Mouse (Mus musculus): ENCODE results near the gene Heyl. TPM values are rescaled to one million over a fixed set of nuclear protein-coding genes. Genes with fewer than 3 reads are reported as not detected.

Gene Heyl
- total and polyA plus RNA-seq, 3 experiments, result not detected

DNA sequence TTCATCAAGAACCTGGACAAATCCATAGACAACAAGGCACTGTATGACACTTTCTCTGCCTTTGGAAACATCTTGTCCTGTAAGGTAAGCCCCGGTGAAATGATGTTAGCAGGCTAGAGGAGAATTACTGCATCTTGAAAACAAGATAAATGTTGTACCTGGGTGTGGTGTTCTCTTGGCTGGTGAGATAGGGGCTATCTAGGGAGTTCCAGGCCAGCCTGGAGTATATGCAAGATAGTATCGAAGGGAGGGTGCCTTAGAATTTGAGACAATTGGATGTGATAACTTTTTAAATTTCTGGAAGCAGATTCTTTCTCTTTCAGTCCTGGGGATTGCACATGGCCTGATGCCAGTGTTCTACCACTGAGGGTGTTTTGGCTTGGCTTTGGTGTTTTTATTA lies 53.4 kb downstream of the Heyl start:
- H3K27ac ChIP-seq (ENCODE audit: control insufficient read depth, low read depth, low read length), result peak overlapping the region; percentile 82
- H3K9ac ChIP-seq (ENCODE audit: control insufficient read depth, low read depth, low read length, poor library complexity, severe bottlenecking), result peak overlapping the region; percentile 95
- H3K36me3 ChIP-seq (ENCODE audit: control insufficient read depth in 1 of 2, insufficient read depth in 2 of 2, low read length in 2 of 2), result peaks cover 28 to 43% of the 10 kb centered on the region in 2 experiments

DNA sequence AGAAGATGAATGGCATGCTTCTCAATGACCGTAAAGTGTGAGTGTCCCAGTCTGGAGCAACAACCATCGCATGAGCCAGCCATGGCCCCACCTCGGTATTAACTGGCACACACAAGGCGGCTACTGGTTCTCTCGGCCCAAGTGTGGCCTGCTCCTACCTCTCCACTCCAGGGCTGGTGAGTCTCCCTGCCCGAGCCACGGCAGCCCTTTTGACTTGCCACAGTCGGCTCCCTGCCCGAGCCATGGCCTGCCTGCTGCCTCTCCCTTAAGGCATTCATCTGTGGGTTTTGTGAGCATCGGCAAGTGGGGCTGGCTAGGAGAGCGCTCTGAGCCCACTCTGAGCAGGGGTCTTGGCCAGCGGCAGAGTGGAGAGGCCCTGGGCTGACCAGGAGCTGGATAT lies 55.7 kb downstream of the Heyl start:
- no peak for DNase-seq (ENCODE audit: low read depth, low spot score)
- no peak overlapping the region for H3K4me3 ChIP-seq (ENCODE audit: control insufficient read depth in 1 of 2, insufficient read depth in 1 of 2, low read depth in 2 of 2, low read length in 2 of 2)
- no peak overlapping the region for H3K27ac ChIP-seq (ENCODE audit: control insufficient read depth, low read depth, low read length)
- peaks cover 48% of the 10 kb centered on the region for H3K79me2 ChIP-seq (ENCODE audit: control insufficient read depth, insufficient read depth, low read length, poor library complexity)
- H3K36me3 ChIP-seq (ENCODE audit: control insufficient read depth in 1 of 2, insufficient read depth in 2 of 2, low read length in 2 of 2), result peaks cover 28 to 58% of the 10 kb centered on the region in 2 experiments
- no peak overlapping the region for H3K9ac ChIP-seq (ENCODE audit: control insufficient read depth, low read depth, low read length, poor library complexity, severe bottlenecking)
- no peaks in the 10 kb centered on the region for H3K27me3 ChIP-seq (ENCODE audit: control insufficient read depth in 1 of 2, insufficient read depth in 2 of 2, low read length in 2 of 2)
- H3K4me1 ChIP-seq (ENCODE audit: control insufficient read depth in 1 of 2, insufficient read depth in 2 of 2, low read length in 2 of 2), result peaks cover 11 to 27% of the 10 kb centered on the region in 2 experiments
- no peak for TF ChIP-seq ZMIZ1 (IDR thresholded peaks at IDR 0.05; ENCODE audit: low read depth, low read length)
- TF ChIP-seq NELFE (IDR thresholded peaks at IDR 0.05; ENCODE audit: low read depth, low read length), result no peak
- no peak for TF ChIP-seq EP300 (IDR thresholded peaks at IDR 0.05; ENCODE audit: low read depth in 1 of 2, low read length in 2 of 2)
- TF ChIP-seq MYB (IDR thresholded peaks at IDR 0.05; ENCODE audit: low read depth, low read length), result no peak
- no peaks in the 10 kb centered on the region for H3K9me3 ChIP-seq (replicated peaks; ENCODE audit: insufficient read depth, low read length)

More for the DNA sequence above, 53.4 kb downstream of the Heyl start:
- Histone ChIP-seq H3K27me3 (ENCODE audit: control insufficient read depth in 1 of 2, insufficient read depth in 2 of 2, low read length in 2 of 2) (no peaks in the 10 kb centered on the region), H3K4me1 (ENCODE audit: control insufficient read depth in 1 of 2, insufficient read depth in 2 of 2, low read length in 2 of 2) (peaks cover 11 to 27% of the 10 kb centered on the region in 2 experiments), H3K9me3 (replicated peaks; ENCODE audit: insufficient read depth, low read length) (no peaks in the 10 kb centered on the region), H3K4me3 (ENCODE audit: control insufficient read depth in 1 of 2, insufficient read depth in 1 of 2, low read depth in 2 of 2, low read length in 2 of 2) (0 out of 4 replicates have a peak overlapping the region, but pooled peaks have one; percentile 1 to 98), H3K79me2 (ENCODE audit: control insufficient read depth, insufficient read depth, low read length, poor library complexity) (peaks cover 59% of the 10 kb centered on the region)
- peak; percentile 69 for DNase-seq (ENCODE audit: low read depth, low spot score)
- TF ChIP-seq POLR2A (IDR thresholded peaks at IDR 0.05; ENCODE audit: control insufficient read depth in 1 of 2, insufficient read depth in 1 of 2, low read depth in 1 of 2, low read length in 2 of 2, poor library complexity in 1 of 2), result peak in 1 of 2 experiments; percentile 45; a peak in 1 of 4 replicates
- TF ChIP-seq SIN3A (IDR thresholded peaks at IDR 0.05; ENCODE audit: low read length), result peak; percentile 83
- TF ChIP-seq MAZ (IDR thresholded peaks at IDR 0.05; ENCODE audit: low read depth, low read length), result 0 out of 2 replicates have a peak, but pooled peaks have one; percentile 39
- TF ChIP-seq E2F4 (IDR thresholded peaks at IDR 0.05; ENCODE audit: borderline replicate concordance, low read depth, low read length), result no peak
- peak; percentile 78 for TF ChIP-seq TAL1 (IDR thresholded peaks at IDR 0.05; ENCODE audit: low read length)
- peak; percentile 93 for TF ChIP-seq ETS1 (IDR thresholded peaks at IDR 0.05; ENCODE audit: low read depth, low read length)
- peak; percentile 75; the same call in 1 of the 2 replicates for TF ChIP-seq RCOR1 (IDR thresholded peaks at IDR 0.05; ENCODE audit: low read depth, low read length)
- 0 out of 2 replicates have a peak, but pooled peaks have one; percentile 57 for TF ChIP-seq ZMIZ1 (IDR thresholded peaks at IDR 0.05; ENCODE audit: low read depth, low read length)
- TF ChIP-seq CTCF (IDR thresholded peaks at IDR 0.05 in 2 of 3, conservative IDR thresholded peaks at IDR 0.05 in 1 of 3; ENCODE audit: control insufficient read depth in 1 of 3, insufficient read depth in 1 of 3, low read depth in 2 of 3, low read length in 3 of 3, poor library complexity in 1 of 3, severe bottlenecking in 1 of 3), result no peak
- TF ChIP-seq POLR2AphosphoS2 (IDR thresholded peaks at IDR 0.05; ENCODE audit: low read length), result peak; percentile 75; the same call in 1 of the 2 replicates
- 0 out of 2 replicates have a peak, but pooled peaks have one; percentile 30 for TF ChIP-seq MAFK (IDR thresholded peaks at IDR 0.05; ENCODE audit: borderline replicate concordance, low read depth, low read length)
- no peak for TF ChIP-seq ELF1 (IDR thresholded peaks at IDR 0.05; ENCODE audit: low read depth, low read length)
- TF ChIP-seq MXI1 (IDR thresholded peaks at IDR 0.05; ENCODE audit: low read depth, low read length), result peak; percentile 64
- TF ChIP-seq MYC (IDR thresholded peaks at IDR 0.05; ENCODE audit: low read depth, low read length), result peak; percentile 42; the same call in 1 of the 2 replicates
- TF ChIP-seq GATA1 (IDR thresholded peaks at IDR 0.05; ENCODE audit: low read depth, low read length), result peak; percentile 97
- TF ChIP-seq POLR2AphosphoS5 (IDR thresholded peaks at IDR 0.05; ENCODE audit: borderline replicate concordance, low read depth, low read length), result no peak
- TF ChIP-seq ZC3H11A (IDR thresholded peaks at IDR 0.05; ENCODE audit: low read depth, low read length), result no peak
- peak; percentile 31; the same call in 1 of the 2 replicates for TF ChIP-seq HCFC1 (IDR thresholded peaks at IDR 0.05; ENCODE audit: low read depth, low read length)
- TF ChIP-seq TCF12 (IDR thresholded peaks at IDR 0.05; ENCODE audit: low read depth, low read length), result peak; percentile 98
- TF ChIP-seq KAT2A (conservative IDR thresholded peaks at IDR 0.05; ENCODE audit: low read depth, low read length), result 0 out of 2 replicates have a peak, but pooled peaks have one; percentile 16
- TF ChIP-seq EP300 (IDR thresholded peaks at IDR 0.05; ENCODE audit: low read depth in 1 of 2, low read length in 2 of 2), result peak; percentile 94 to 96

Measured in MEL (cell line).